Mouse (Mus musculus): ENCODE data around the gene Ccdc58.

DNA sequence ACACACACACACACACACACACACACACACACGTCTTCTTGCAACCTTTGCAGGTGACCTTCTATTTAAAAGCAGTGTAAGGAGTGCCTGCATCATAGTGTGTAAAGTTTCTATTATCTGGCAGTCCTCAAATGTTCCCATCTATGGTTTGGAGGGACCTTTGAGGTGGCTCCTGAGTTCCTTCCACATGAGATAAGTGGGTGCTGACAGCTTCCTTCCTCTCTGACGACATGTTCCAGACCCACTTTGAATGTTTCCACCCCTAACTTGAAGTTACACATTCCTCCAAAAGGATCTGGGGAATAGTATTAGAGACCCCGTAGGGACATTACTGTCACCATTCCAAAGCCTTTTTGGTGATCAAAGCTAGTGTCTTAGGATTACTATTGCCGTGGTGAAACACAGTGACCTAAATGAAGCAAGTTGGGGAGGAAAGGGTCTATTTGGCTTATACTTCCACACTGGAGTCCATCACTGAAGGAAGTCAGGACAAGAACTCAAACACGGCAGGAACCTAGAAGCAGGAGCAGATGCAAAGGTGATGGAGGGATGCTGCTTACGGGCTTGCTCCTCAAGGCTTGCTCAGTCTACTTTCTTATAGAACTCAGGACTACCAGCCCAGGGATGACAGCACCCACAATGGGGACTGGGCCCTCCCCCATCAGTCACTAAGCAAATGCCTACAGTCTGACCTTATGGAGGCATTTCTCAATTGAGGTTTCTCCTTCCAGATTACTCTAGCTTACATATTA is 17.8 kb upstream of the Ccdc58 start:
- TF ChIP-seq CTCF (IDR thresholded peaks at IDR 0.05; ENCODE audit: insufficient read depth, low read depth, low read length) (no peak), POLR2A (IDR thresholded peaks at IDR 0.05; ENCODE audit: insufficient read depth, low read depth, low read length) (no peak)

Measured in olfactory bulb, adult 2 months (tissue).